Mouse (Mus musculus): ENCODE data around the gene Fam120b. TPM values are rescaled to one million over a fixed set of nuclear protein-coding genes. Genes with fewer than 3 reads are reported as not detected.

The Fam120b gene
- polyA plus RNA-seq (2012; rRNA removed): 8.5 and 13.1 TPM in 2 replicates

DNA sequence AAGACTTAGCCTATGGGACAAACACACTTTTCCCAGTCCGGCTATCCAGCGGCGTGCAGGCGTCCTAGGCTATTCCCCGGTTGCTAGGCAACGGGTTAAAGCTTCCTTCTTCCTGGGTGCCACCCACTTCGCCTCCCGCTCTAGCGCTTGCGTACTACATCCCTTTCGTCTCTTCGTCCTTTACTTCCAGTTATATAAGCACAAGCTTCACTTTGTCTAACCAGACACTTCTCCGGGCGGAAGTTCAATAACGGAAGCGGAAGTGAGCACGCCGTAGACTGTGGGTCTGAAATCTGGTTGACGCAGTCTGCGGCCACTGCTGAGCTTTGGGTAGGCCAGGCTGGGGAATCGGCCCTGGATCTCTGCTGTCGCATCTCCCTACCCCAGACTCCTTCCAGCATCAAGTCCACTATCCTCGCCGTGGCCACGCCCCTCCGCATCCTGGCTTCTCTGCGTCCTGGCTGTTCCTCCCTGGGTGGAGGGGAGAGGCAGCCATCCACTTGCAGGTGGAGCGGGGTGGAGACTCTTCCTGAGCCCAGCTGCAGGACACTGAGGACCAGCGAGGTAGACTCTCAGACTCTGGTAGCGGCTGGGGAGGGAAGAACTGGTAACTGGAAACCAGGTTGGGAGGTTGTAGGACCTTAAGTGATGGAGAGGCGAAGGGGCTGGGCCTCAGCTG lies at the start of gene Fam120b:
TSS of gene Fam120b (plus strand) at position 206 of the 679 bp plus-strand sequence.
- peak; percentile 96 for DNase-seq (ENCODE audit: low read depth, low spot score)
- under 1% methylated on average over 31 of the region's 31 CpGs for WGBS

- WGBS: 47% methylated on average over 2 of the region's 2 CpGs
- no peak for DNase-seq (ENCODE audit: low read depth, low spot score)
Measured at GRCm38 (mm10) chr17:15350152-15350551, 45.9 kb upstream of the Fam120b start.

GRCm38 (mm10) chr17:15352869-15353610 lies 43.0 kb upstream of the Fam120b start:
- DNase-seq (ENCODE audit: low read depth, low spot score): no peak
- WGBS: 63% methylated on average over 10 of the region's 10 CpGs

DNA sequence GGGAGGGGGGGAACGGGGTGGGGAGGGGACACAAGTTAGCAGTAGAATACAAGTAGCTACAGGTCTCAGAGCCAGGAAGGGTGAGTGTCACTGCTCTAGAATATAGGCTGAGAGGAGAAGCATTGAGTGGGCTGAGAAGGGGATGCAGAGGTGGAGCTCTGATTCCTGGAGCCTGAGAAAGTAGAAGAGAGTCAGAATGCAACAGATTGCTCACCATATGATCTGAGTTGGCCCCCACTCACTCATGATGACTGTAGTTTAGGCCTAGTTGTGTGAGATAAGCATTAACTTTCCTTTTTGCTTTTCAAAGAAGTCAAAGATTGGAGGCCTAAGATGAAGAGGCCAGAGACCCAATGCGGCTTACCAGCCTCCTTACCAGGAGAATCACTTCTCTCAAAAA lies 42.0 kb upstream of the Fam120b start:
- no peak for DNase-seq (ENCODE audit: low read depth, low spot score)
- WGBS: 67% methylated on average over 2 of the region's 2 CpGs

- DNase-seq (ENCODE audit: low read depth, low spot score): no peak
- WGBS: 94% methylated on average over 3 of the region's 3 CpGs
Measured at GRCm38 (mm10) chr17:15355072-15355471, 40.9 kb upstream of the Fam120b start.

DNA sequence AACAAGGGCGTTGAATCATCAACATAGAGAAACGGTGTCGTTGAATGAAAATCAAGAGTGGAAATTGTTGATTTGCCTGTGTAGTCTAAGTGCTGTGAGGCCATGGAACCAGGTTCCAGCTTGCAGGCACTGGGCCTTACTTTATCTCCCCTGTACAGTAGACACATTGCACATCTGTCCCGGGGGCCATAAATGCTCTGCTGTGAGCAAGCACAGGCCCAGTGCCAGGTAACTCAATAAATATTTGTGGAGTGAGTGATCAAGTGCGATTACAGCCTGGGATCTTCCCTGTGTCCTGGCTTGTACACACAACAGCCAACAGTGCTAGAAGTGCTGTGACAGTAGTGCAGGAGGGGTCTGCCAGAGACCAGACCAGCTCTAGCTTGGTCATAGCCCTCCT lies 39.5 kb upstream of the Fam120b start:
- peak; percentile 45 for DNase-seq (ENCODE audit: low read depth, low spot score)
- WGBS: 13% methylated on average over 5 of the region's 5 CpGs

- DNase-seq (ENCODE audit: low read depth, low spot score): no peak
- 50% methylated on average over 3 of the region's 3 CpGs for WGBS
Measured at GRCm38 (mm10) chr17:15357071-15357470, 38.9 kb upstream of the Fam120b start.

DNA sequence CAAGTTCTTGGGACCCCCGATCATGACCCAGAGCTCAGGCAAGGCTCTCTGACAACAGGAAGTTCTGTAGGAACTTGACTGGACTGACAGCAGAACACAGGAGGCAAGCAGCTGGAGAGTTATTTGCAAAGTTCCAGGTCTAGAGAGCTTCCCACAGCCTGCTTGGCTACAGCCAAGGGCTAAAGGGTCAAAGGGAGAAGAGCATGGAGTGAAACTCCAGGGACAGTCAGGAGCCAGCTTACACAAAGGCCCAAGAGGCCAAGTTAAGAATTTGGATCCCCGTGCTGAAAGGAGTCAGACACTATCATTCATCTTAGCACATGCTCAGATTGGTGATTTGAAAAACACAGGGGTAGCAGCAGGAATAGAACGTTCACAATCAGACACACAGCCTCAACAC lies 32.3 kb upstream of the Fam120b start:
- WGBS: 75% methylated on average over 3 of the region's 3 CpGs
- DNase-seq (ENCODE audit: low read depth, low spot score): no peak

- no peak for DNase-seq (ENCODE audit: low read depth, low spot score)
- 33% methylated on average over 5 of the region's 5 CpGs for WGBS
Measured at GRCm38 (mm10) chr17:15365650-15366049, 30.4 kb upstream of the Fam120b start.

- 90% methylated on average over 14 of the region's 14 CpGs for WGBS
Measured at GRCm38 (mm10) chr17:15370401-15370800, 25.6 kb upstream of the Fam120b start.

DNA sequence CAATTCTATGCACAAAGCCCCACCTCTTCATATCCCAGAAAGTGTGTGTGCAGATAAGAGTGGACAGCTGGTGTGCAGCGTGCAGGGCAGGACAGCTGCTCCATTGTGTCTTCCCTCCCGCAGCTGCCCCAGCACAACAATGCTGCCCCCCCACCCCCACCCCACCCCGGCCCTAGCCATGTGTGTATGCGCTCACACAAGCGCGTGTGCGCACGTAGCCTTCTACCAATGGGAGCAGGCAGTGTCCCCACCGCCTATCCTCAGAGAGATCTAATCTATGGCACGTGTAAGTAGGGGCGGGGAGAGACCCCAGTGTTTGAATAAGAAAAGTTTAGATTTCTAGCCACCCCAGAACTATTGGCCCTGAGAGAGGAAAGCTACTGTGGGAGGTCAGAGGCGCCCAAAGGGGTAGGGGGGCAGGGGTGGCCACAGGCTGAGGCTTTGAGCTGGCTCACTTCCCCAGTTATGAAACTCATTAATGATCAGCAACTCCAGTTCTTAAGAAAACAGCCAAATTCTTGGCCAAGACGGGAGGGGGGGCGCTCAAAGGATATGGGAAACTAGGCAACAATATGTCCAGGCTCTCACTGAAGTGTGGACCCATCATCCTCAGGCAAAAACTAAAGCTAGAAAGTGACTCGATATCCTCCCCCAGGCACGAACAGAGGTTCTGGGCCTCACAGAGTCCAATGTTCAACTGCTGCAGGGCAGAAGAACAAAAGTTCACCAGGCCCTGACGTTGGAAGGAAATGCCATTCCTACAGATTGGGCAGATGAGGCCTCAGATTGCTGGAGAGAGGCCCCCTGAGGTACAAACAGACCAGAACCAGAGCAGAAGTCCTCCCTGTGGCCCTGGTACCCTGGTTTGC lies 23.8 kb upstream of the Fam120b start:
- 70% methylated on average over 17 of the region's 17 CpGs for WGBS
- DNase-seq (ENCODE audit: low read depth, low spot score): no peak

More at GRCm38 (mm10) chr17:15370401-15370800, 25.6 kb upstream of the Fam120b start:
- no peak for DNase-seq (ENCODE audit: low read depth, low spot score)

GRCm38 (mm10) chr17:15372931-15373652 lies 22.9 kb upstream of the Fam120b start:
- DNase-seq (ENCODE audit: low read depth, low spot score): no peak
- 78% methylated on average over 15 of the region's 15 CpGs for WGBS

GRCm38 (mm10) chr17:15374321-15375141 lies 21.5 kb upstream of the Fam120b start:
- no peak for DNase-seq (ENCODE audit: low read depth, low spot score)
- WGBS: 7% methylated on average over 50 of the region's 50 CpGs

DNA sequence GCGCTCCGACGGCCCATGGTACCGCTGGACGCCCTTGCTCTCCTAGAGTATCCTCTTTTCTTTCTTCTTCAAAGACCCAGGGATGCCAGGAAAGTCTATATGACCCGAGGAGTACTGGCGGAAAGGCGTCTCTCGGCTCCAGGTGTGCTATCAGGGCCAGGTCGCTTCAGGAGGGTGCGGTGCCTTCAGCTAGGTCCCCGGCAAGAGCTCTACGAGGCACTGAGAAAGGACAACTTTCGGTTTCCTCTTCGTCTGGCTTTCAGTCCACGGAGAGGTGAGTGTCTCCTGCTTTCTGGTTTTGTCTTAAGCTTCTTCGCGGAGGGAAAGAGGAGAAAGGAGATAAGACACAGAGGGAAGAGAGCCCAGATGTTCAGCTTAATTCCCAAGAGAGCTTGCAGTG lies 20.8 kb upstream of the Fam120b start:
- DNase-seq (ENCODE audit: low read depth, low spot score): no peak
- 0% methylated on average over 18 of the region's 18 CpGs for WGBS

- DNase-seq (ENCODE audit: low read depth, low spot score): no peak
- under 1% methylated on average over 68 of the region's 69 CpGs for WGBS
Measured at GRCm38 (mm10) chr17:15375701-15376493, 20.1 kb upstream of the Fam120b start.

GRCm38 (mm10) chr17:15376494-15377181 lies 19.4 kb upstream of the Fam120b start, which contains the start of gene Dll1:
Gene Dll1, minus strand, starts transcription at chr17:15376872.
- 2% methylated on average over 36 of the region's 36 CpGs for WGBS
- DNase-seq (ENCODE audit: low read depth, low spot score): no peak

- WGBS: 6% methylated on average over 1 of the region's 1 CpGs
- DNase-seq (ENCODE audit: low read depth, low spot score): no peak
Measured at GRCm38 (mm10) chr17:15377901-15378300, 18.1 kb upstream of the Fam120b start.
